Mouse (Mus musculus) liver, embryonic 11.5 days (tissue): ENCODE results near the gene Syt17. TPM values are rescaled to one million over a fixed set of nuclear protein-coding genes. Genes with fewer than 3 reads are reported as not detected.
"Not testable (repeated sequence)": the region's sequence is repeated elsewhere in the genome, so short reads cannot be mapped to it uniquely, and the experiment has no call there.

Experiments
- ATAC-seq: fragments of 200-750 bp; cut with Nextera tagmentation; replicated peaks from 2 replicates; pipeline ENCODE4 v1.8.0; 2017; ENCODE audit warnings: moderate number of reproducible peaks, mild to moderate bottlenecking, moderate TSS enrichment, moderate library complexity; ENCODE audit not compliant: low FRiP score
- DNase-seq: peaks from one replicate; pipeline ENCODE4 v3.0.0-alpha.2; 2017; ENCODE audit warnings: low spot score
- H3K27ac ChIP-seq: fragments of 300-500 bp; sonication (generic); 2 replicates; pipeline ENCODE4 v1.5.1; 2014; ENCODE audit warnings: mild to moderate bottlenecking, low read depth, low read length, control low read depth
- H3K27me3 ChIP-seq: fragments of 300-500 bp; sonication (generic); replicated peaks from 2 replicates; pipeline ENCODE4 v1.6.1; 2014; ENCODE audit warnings: low read length, mixed read lengths; ENCODE audit not compliant: control insufficient read depth, insufficient read depth
- H3K36me3 ChIP-seq: fragments of 300-500 bp; sonication (generic); 2 replicates; pipeline ENCODE4 v1.6.1; 2014; ENCODE audit warnings: mild to moderate bottlenecking, low read length, moderate library complexity, mixed read lengths; ENCODE audit not compliant: control insufficient read depth, insufficient read depth
- H3K4me1 ChIP-seq: fragments of 300-500 bp; sonication (generic); replicated peaks from 2 replicates; pipeline ENCODE4 v1.6.1; 2014; ENCODE audit warnings: low read length, mixed read lengths; ENCODE audit not compliant: control insufficient read depth, insufficient read depth
- H3K4me2 ChIP-seq: fragments of 300-500 bp; sonication (generic); 2 replicates; pipeline ENCODE4 v1.6.1; 2014; ENCODE audit warnings: mild to moderate bottlenecking, control low read depth, moderate library complexity
- H3K4me3 ChIP-seq: fragments of 300-500 bp; sonication (generic); 2 replicates; pipeline ENCODE4 v1.5.1; 2014; ENCODE audit warnings: low read depth, low read length, control low read depth
- H3K9ac ChIP-seq: fragments of 300-500 bp; sonication (generic); 2 replicates; pipeline ENCODE4 v1.6.1; 2014; ENCODE audit warnings: low read depth, low read length, control low read depth
- H3K9me3 ChIP-seq: fragments of 300-500 bp; sonication (generic); 2 replicates; pipeline ENCODE4 v1.6.1; 2016; ENCODE audit warnings: low read length, inconsistent platforms, mixed read lengths; ENCODE audit not compliant: control insufficient read depth
- WGBS: fragments of 180-500 bp; shearing (Covaris S2); extraction: QIAGEN DNeasy Blood & Tissue Kit; methylation state at CpG from one replicate; pipeline ENCODE4 v1.1.7; 2014; 5-methylcytosine and 5-hydroxymethylcytosine counted together
- polyA plus RNA-seq: library from polyadenylated mRNA; unstranded; fragments of >200 nt; fragmentation: Nextera tagmentation; extraction: Ambion mirVana; gene quantifications from 2 replicates; pipeline ENCODE4 v1.2.1, GENCODE M21; 2014

Gene Syt17
- polyA plus RNA-seq, 1 experiment from 2014 or later: 1.2 TPM

- Histone ChIP-seq H3K36me3 (no peaks in the 10 kb centered on the region), H3K9ac (no peak overlapping the region), H3K27me3 (no peaks in the 10 kb centered on the region), H3K4me3 (no peak overlapping the region), H3K4me2 (no peak overlapping the region), H3K9me3 (no peaks in the 10 kb centered on the region), H3K27ac (no peak overlapping the region), H3K4me1 (no peaks in the 10 kb centered on the region)
- 42% methylated on average over 3 of the region's 3 CpGs for WGBS
- ATAC-seq (no peak), DNase-seq (no peak)
These were observed 89.0 kb downstream of the Syt17 start for GRCm38 (mm10) chr7:118358977-118359376.

GRCm38 (mm10) chr7:118356410-118357005 lies 91.5 kb downstream of the Syt17 start:
- not testable (repeated sequence) for H3K27me3 ChIP-seq, ATAC-seq, H3K27ac ChIP-seq, H3K4me2 ChIP-seq, H3K9me3 ChIP-seq, H3K4me1 ChIP-seq, DNase-seq, H3K4me3 ChIP-seq, H3K9ac ChIP-seq, H3K36me3 ChIP-seq
- WGBS: 83% methylated on average over 8 of the region's 8 CpGs

- no peaks in the 10 kb centered on the region for H3K27me3 ChIP-seq
- H3K4me1 ChIP-seq: no peaks in the 10 kb centered on the region
- WGBS: 60% methylated on average over 2 of the region's 2 CpGs
- no peak overlapping the region for H3K4me3 ChIP-seq
- no peaks in the 10 kb centered on the region for H3K36me3 ChIP-seq
- ATAC-seq (no peak), DNase-seq (no peak)
- H3K4me2 ChIP-seq: no peak overlapping the region
- H3K27ac ChIP-seq: no peak overlapping the region
- no peak overlapping the region for H3K9ac ChIP-seq
- H3K9me3 ChIP-seq: no peaks in the 10 kb centered on the region
These were observed 97.2 kb downstream of the Syt17 start for GRCm38 (mm10) chr7:118350840-118351239.

GRCm38 (mm10) chr7:118346943-118347342 lies 101.1 kb downstream of the Syt17 start:
- Histone ChIP-seq H3K27me3 (no peaks in the 10 kb centered on the region), H3K9ac (no peak overlapping the region), H3K4me1 (no peaks in the 10 kb centered on the region), H3K27ac (no peak overlapping the region), H3K36me3 (no peaks in the 10 kb centered on the region), H3K4me2 (no peak overlapping the region), H3K4me3 (no peak overlapping the region), H3K9me3 (no peaks in the 10 kb centered on the region)
- no peak for DNase-seq
- 68% methylated on average over 2 of the region's 2 CpGs for WGBS
- no peak for ATAC-seq

GRCm38 (mm10) chr7:118346432-118346831 lies 101.6 kb downstream of the Syt17 start:
- no peak for ATAC-seq
- Histone ChIP-seq H3K4me2 (no peak overlapping the region), H3K4me1 (no peaks in the 10 kb centered on the region), H3K4me3 (no peak overlapping the region), H3K9ac (no peak overlapping the region), H3K36me3 (no peaks in the 10 kb centered on the region), H3K9me3 (no peaks in the 10 kb centered on the region), H3K27ac (no peak overlapping the region), H3K27me3 (no peaks in the 10 kb centered on the region)
- 33% methylated on average over 2 of the region's 2 CpGs for WGBS
- no peak for DNase-seq

- 73% methylated on average over 3 of the region's 3 CpGs for WGBS
- H3K4me1 ChIP-seq: no peaks in the 10 kb centered on the region
- DNase-seq: no peak
- ATAC-seq: no peak
- H3K9ac ChIP-seq: no peak overlapping the region
- no peaks in the 10 kb centered on the region for H3K27me3 ChIP-seq
- H3K4me3 ChIP-seq: no peak overlapping the region
- no peak overlapping the region for H3K27ac ChIP-seq
- H3K9me3 ChIP-seq: no peaks in the 10 kb centered on the region
- H3K4me2 ChIP-seq: no peak overlapping the region
- no peaks in the 10 kb centered on the region for H3K36me3 ChIP-seq
These were observed 102.6 kb downstream of the Syt17 start for GRCm38 (mm10) chr7:118345396-118345795.

GRCm38 (mm10) chr7:118344701-118345100 lies 103.3 kb downstream of the Syt17 start:
- no peaks in the 10 kb centered on the region for H3K27me3 ChIP-seq
- H3K9ac ChIP-seq: no peak overlapping the region
- no peaks in the 10 kb centered on the region for H3K36me3 ChIP-seq
- DNase-seq: no peak
- no peaks in the 10 kb centered on the region for H3K9me3 ChIP-seq
- H3K4me2 ChIP-seq: no peak overlapping the region
- no peak for ATAC-seq
- WGBS: 80% methylated on average over 9 of the region's 9 CpGs
- H3K27ac ChIP-seq: no peak overlapping the region
- H3K4me1 ChIP-seq: no peaks in the 10 kb centered on the region
- H3K4me3 ChIP-seq: no peak overlapping the region

Other genes starting within 250 kb of the Syt17 start
- gene Smg1, start 204.6 kb downstream of the Syt17 start, polyA plus RNA-seq: 14.2 and 14.9 TPM in 2 replicates
- gene Itpripl2, start 43.8 kb upstream of the Syt17 start, polyA plus RNA-seq: 1.0 and 1.1 TPM in 2 replicates
- 104 and 114 TPM in 2 replicates for gene Coq7, start 85.1 kb upstream of the Syt17 start, polyA plus RNA-seq
- gene Tmc7, start 136.5 kb upstream of the Syt17 start, polyA plus RNA-seq: 0.89 and 1.3 TPM in 2 replicates
- not detected in 2 replicates for gene Tmc5, start 149.1 kb upstream of the Syt17 start, polyA plus RNA-seq